Mouse (Mus musculus) kidney, embryonic 14.5 days (tissue): ENCODE results near the gene Gm9936. TPM values are rescaled to one million over a fixed set of nuclear protein-coding genes. Genes with fewer than 3 reads are reported as not detected.

Experiments
- ATAC-seq: fragments of 200-750 bp; cut with Nextera tagmentation; 2 replicates; pipeline ENCODE4 v1.8.0; 2017; ENCODE audit warnings: moderate number of reproducible peaks, mild to moderate bottlenecking, moderate TSS enrichment, moderate library complexity; ENCODE audit not compliant: low FRiP score, low TSS enrichment
- H3K27ac ChIP-seq: fragments of 300-500 bp; sonication (generic); 2 replicates; pipeline ENCODE4 v1.5.1; 2014; ENCODE audit warnings: low read depth, mild to moderate bottlenecking, low read length, moderate library complexity, mixed read lengths
- H3K27me3 ChIP-seq: fragments of 300-500 bp; sonication (generic); 2 replicates; pipeline ENCODE4 v1.6.1; 2014; ENCODE audit warnings: mild to moderate bottlenecking, low read length; ENCODE audit not compliant: control insufficient read depth, insufficient read depth
- H3K36me3 ChIP-seq: fragments of 300-500 bp; sonication (generic); 2 replicates; pipeline ENCODE4 v1.6.1; 2014; ENCODE audit warnings: low read length, mixed read lengths; ENCODE audit not compliant: control insufficient read depth, insufficient read depth
- H3K4me1 ChIP-seq: fragments of 300-500 bp; sonication (generic); 2 replicates; pipeline ENCODE4 v1.6.1; 2014; ENCODE audit warnings: low read length, mixed read lengths; ENCODE audit not compliant: control insufficient read depth, insufficient read depth
- H3K4me2 ChIP-seq: fragments of 300-500 bp; sonication (generic); replicated peaks from 2 replicates; pipeline ENCODE4 v1.6.1; 2014; ENCODE audit warnings: low read depth, mild to moderate bottlenecking, low read length
- H3K4me3 ChIP-seq: fragments of 300-500 bp; sonication (generic); 2 replicates; pipeline ENCODE4 v1.5.1; 2014; ENCODE audit warnings: mild to moderate bottlenecking, low read length
- H3K9ac ChIP-seq: fragments of 300-500 bp; sonication (generic); 2 replicates; pipeline ENCODE4 v1.6.1; 2014; ENCODE audit warnings: low read depth, mild to moderate bottlenecking, low read length, moderate library complexity
- H3K9me3 ChIP-seq: fragments of 300-500 bp; sonication (generic); 2 replicates; pipeline ENCODE4 v1.6.1; 2016; ENCODE audit warnings: low read length; ENCODE audit not compliant: control insufficient read depth
- WGBS: fragments of 180-500 bp; shearing (Covaris S2); extraction: QIAGEN DNeasy Blood & Tissue Kit; methylation state at CpG from one replicate; pipeline ENCODE4 v1.1.7; 2014; 5-methylcytosine and 5-hydroxymethylcytosine counted together
- polyA plus RNA-seq: library from polyadenylated mRNA; unstranded; fragments of >200 nt; fragmentation: Nextera tagmentation; extraction: Ambion mirVana; gene quantifications from 2 replicates; pipeline ENCODE4 v1.2.1, GENCODE M21; 2014

Gm9936 gene
- not detected in 2 replicates for polyA plus RNA-seq

GRCm38 (mm10) chr5:114858582-114858981 is at the start of gene Gm9936:
Gm9936 (minus strand) TSS chr5:114858682.
- H3K9me3 ChIP-seq = no peaks in the 10 kb centered on the region
- no peak within 1 kb of the TSS for H3K9ac ChIP-seq
- H3K4me2 ChIP-seq = peak within 1 kb of the TSS; percentile 50
- no peaks in the 10 kb centered on the region for H3K4me1 ChIP-seq
- no peak within 1 kb of the TSS for H3K27ac ChIP-seq
- 81% methylated on average over 12 of the region's 12 CpGs for WGBS
- no peaks in the 10 kb centered on the region for H3K36me3 ChIP-seq
- ATAC-seq = no peak
- peak within 1 kb of the TSS; percentile 28; the same call in 1 of the 2 replicates for H3K4me3 ChIP-seq
- 0 out of 2 replicates have a peak, but pooled peaks cover 6% of the 10 kb centered on the region for H3K27me3 ChIP-seq

- WGBS = 61% methylated on average over 1 of the region's 1 CpGs
- Histone ChIP-seq H3K4me3 (no peak overlapping the region), H3K36me3 (no peaks in the 10 kb centered on the region), H3K4me2 (no peak overlapping the region), H3K9ac (no peak overlapping the region), H3K27me3 (no peaks in the 10 kb centered on the region), H3K27ac (no peak overlapping the region), H3K9me3 (peaks cover 3% of the 10 kb centered on the region; the same call in 1 of the 2 replicates), H3K4me1 (peaks cover 4% of the 10 kb centered on the region)
- ATAC-seq = no peak
Observed at GRCm38 (mm10) chr5:114902413-114902812, 43.9 kb upstream of the Gm9936 start.

- ATAC-seq = no peak
- WGBS = 72% methylated on average over 7 of the region's 7 CpGs
Observed at GRCm38 (mm10) chr5:114898857-114899256, 40.4 kb upstream of the Gm9936 start.

GRCm38 (mm10) chr5:114897374-114897793 is 38.9 kb upstream of the Gm9936 start:
- no peak overlapping the region; the same call in 1 of the 2 replicates for H3K4me3 ChIP-seq
- H3K9me3 ChIP-seq = no peaks in the 10 kb centered on the region
- ATAC-seq = no peak
- peaks cover 11% of the 10 kb centered on the region for H3K4me1 ChIP-seq
- H3K9ac ChIP-seq = peak overlapping the region; percentile 8; the same call in 1 of the 2 replicates
- H3K27ac ChIP-seq = no peak overlapping the region
- H3K27me3 ChIP-seq = no peaks in the 10 kb centered on the region
- WGBS = 13% methylated on average over 7 of the region's 7 CpGs
- H3K4me2 ChIP-seq = peak overlapping the region; percentile 15
- no peaks in the 10 kb centered on the region for H3K36me3 ChIP-seq

More at GRCm38 (mm10) chr5:114898857-114899256, 40.4 kb upstream of the Gm9936 start:
- Histone ChIP-seq H3K36me3 (no peaks in the 10 kb centered on the region), H3K9ac (no peak overlapping the region), H3K27me3 (no peaks in the 10 kb centered on the region), H3K4me2 (no peak overlapping the region), H3K4me1 (peaks cover 11% of the 10 kb centered on the region), H3K4me3 (no peak overlapping the region), H3K9me3 (no peaks in the 10 kb centered on the region), H3K27ac (no peak overlapping the region)

GRCm38 (mm10) chr5:114896688-114897373 is 38.3 kb upstream of the Gm9936 start, which contains the start of gene Oasl2:
Oasl2 (plus strand) TSS chr5:114896936.
- Histone ChIP-seq H3K4me3 (no peak within 1 kb of the TSS; the same call in 1 of the 2 replicates), H3K4me1 (peaks cover 11% of the 10 kb centered on the region), H3K36me3 (no peaks in the 10 kb centered on the region), H3K9ac (peak within 1 kb of the TSS; percentile 8; the same call in 1 of the 2 replicates), H3K4me2 (peak within 1 kb of the TSS; percentile 15), H3K27me3 (no peaks in the 10 kb centered on the region), H3K27ac (no peak within 1 kb of the TSS), H3K9me3 (no peaks in the 10 kb centered on the region)
- WGBS = 64% methylated on average over 13 of the region's 13 CpGs
- no peak for ATAC-seq

GRCm38 (mm10) chr5:114895542-114895941 is 37.1 kb upstream of the Gm9936 start:
- Histone ChIP-seq H3K4me2 (no peak overlapping the region), H3K9me3 (no peaks in the 10 kb centered on the region), H3K36me3 (no peaks in the 10 kb centered on the region), H3K4me1 (peaks cover 11% of the 10 kb centered on the region), H3K27me3 (no peaks in the 10 kb centered on the region), H3K27ac (no peak overlapping the region), H3K9ac (no peak overlapping the region), H3K4me3 (no peak overlapping the region)
- no peak for ATAC-seq
- 80% methylated on average over 4 of the region's 4 CpGs for WGBS

- H3K9ac ChIP-seq = no peak overlapping the region
- 81% methylated on average over 2 of the region's 2 CpGs for WGBS
- ATAC-seq = no peak
- no peaks in the 10 kb centered on the region for H3K27me3 ChIP-seq
- H3K4me3 ChIP-seq = no peak overlapping the region
- 0 out of 2 replicates have a peak, but pooled peaks cover 2% of the 10 kb centered on the region for H3K9me3 ChIP-seq
- H3K4me1 ChIP-seq = no peaks in the 10 kb centered on the region
- H3K27ac ChIP-seq = no peak overlapping the region
- no peaks in the 10 kb centered on the region for H3K36me3 ChIP-seq
- H3K4me2 ChIP-seq = no peak overlapping the region
Observed at GRCm38 (mm10) chr5:114888995-114889394, 30.5 kb upstream of the Gm9936 start.

- Histone ChIP-seq H3K4me1 (no peaks in the 10 kb centered on the region), H3K27ac (no peak overlapping the region), H3K9me3 (0 out of 2 replicates have a peak, but pooled peaks cover 2% of the 10 kb centered on the region), H3K4me3 (no peak overlapping the region), H3K36me3 (no peaks in the 10 kb centered on the region), H3K9ac (no peak overlapping the region), H3K4me2 (no peak overlapping the region), H3K27me3 (no peaks in the 10 kb centered on the region)
- ATAC-seq = no peak
- 85% methylated on average over 6 of the region's 6 CpGs for WGBS
Observed at GRCm38 (mm10) chr5:114886801-114887200, 28.3 kb upstream of the Gm9936 start.

- Histone ChIP-seq H3K9me3 (no peaks in the 10 kb centered on the region), H3K27ac (no peak overlapping the region), H3K4me3 (no peak overlapping the region), H3K4me1 (no peaks in the 10 kb centered on the region), H3K4me2 (no peak overlapping the region), H3K27me3 (no peaks in the 10 kb centered on the region), H3K9ac (no peak overlapping the region), H3K36me3 (no peaks in the 10 kb centered on the region)
- 75% methylated on average over 11 of the region's 11 CpGs for WGBS
- no peak for ATAC-seq
Observed at GRCm38 (mm10) chr5:114883022-114883421, 24.5 kb upstream of the Gm9936 start.
